Mouse (Mus musculus) CD4-positive helper T cell, adult 2 months (primary cell): Measurements from ENCODE around the gene Flrt3.

Experiments
- DNase-seq: peaks from one replicate; pipeline ENCODE4 v3.0.0-alpha.2; 2012; ENCODE audit warnings: low read depth, missing footprints, low spot score

The Flrt3 gene

DNA sequence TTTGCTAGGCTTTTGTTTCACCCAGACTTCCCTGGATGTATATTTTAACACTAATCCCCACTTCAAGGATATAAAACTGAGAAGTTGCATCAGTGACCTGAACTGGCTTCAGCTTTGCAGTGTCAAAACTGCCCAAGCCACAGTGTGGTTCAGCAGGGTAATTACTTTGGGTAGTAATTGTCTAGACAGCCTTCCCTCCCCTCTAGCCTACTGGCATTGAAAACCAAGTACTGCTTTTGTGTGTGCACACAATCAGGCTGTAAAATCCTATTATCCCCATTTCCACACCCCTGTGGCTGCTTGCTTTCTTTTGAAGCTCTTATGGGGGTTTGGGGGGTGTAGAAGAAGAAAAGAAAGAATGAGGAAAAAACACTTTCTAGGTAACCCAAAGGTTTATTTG, 17.8 kb downstream of the Flrt3 start:
- no peak for DNase-seq

DNA sequence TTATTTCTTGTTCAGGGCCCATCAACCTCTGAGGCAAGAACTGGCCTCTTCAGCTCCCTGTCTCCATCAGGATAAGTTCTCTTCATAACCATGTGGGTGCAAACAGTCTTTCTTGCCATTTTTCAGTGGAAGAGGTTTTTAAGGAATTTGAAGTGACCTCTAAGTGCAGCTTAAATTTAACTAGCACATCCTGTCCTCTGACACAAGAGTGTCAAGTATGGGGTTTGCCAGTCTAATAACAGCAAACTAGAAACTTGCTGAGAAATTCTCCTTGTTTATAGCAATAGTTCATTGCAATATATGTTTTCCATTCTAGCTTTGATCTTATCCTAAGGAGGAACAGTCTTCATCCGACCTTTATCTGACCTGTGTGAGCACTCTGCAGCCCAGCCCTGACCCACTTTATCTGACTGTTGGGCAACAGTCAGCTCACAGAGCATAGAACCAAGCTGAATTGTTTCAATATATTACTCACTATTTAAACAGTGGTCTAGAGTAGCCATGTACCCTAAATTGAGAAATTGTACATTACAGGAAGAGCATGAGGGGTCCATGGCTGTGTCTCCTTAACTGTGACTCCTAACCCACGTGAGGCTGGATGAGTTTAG, 49.4 kb downstream of the Flrt3 start:
- DNase-seq: no peak

GRCm38 (mm10) chr2:140615451-140615850, 55.8 kb downstream of the Flrt3 start:
- DNase-seq: no peak
